Mouse (Mus musculus): ENCODE measurements around the gene Atxn2. TPM values are rescaled to one million over a fixed set of nuclear protein-coding genes. Genes with fewer than 3 reads are reported as not detected.
A peak's percentile ranks its signal among the peaks of the same experiment; 100 is the strongest.
"Not testable (repeated sequence)": the region's sequence is repeated elsewhere in the genome, so short reads cannot be mapped to it uniquely, and the experiment has no call there.

Atxn2 gene
- polyA plus RNA-seq, 1 experiment from 2014 or later, result 89.1 TPM

DNA sequence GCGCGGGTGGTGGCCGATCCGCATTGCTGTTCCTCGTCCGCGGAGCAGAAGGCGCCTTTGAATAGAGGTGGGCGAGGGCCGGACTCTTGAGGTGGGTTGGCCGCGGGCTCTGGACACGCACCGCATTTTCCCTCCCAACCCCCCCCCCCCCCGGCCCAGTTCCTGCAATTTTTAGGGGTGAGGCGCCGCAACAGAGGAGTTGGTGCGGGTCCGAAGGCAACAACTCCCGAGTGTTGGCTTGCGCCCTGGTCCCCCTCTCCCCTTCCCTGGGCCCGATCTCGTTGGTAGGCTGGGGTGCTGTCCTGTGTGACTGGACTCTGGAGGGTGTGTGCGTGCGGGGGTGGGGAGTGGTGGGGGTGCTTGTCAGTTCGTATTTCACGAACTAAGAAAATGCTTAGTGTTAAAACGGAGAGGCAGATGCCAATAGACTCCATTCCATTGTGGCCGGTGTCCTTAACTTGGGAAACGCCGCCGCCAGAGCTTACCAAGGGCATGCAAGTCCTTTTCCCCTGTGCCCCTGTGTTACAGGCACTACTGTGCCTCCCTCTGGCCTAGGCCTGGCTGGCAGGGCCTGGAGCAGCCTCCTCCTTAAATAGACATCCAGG, 1.9 kb downstream of the Atxn2 start:
- Histone ChIP-seq H3K9ac (peak overlapping the region; percentile 99), H3K27me3 (no peaks in the 10 kb centered on the region), H3K9me3 (no peaks in the 10 kb centered on the region), H3K4me3 (peak overlapping the region; percentile 99), H3K4me2 (peak overlapping the region; percentile 84), H3K27ac (replicated peaks) (peak overlapping the region; percentile 98), H3K4me1 (replicated peaks) (peaks cover 43% of the 10 kb centered on the region), H3K36me3 (peaks cover 4% of the 10 kb centered on the region; the same call in 1 of the 2 replicates)
- under 1% methylated on average over 32 of the region's 32 CpGs for WGBS
- ATAC-seq (ENCODE audit: low read depth), result peak; percentile 43; the same call in 1 of the 2 replicates

- WGBS, result 83% methylated on average over 1 of the region's 1 CpGs
- Histone ChIP-seq H3K4me2 (peak overlapping the region; percentile 84), H3K9ac (peak overlapping the region; percentile 99; the same call in 1 of the 2 replicates), H3K4me1 (replicated peaks) (peaks cover 50% of the 10 kb centered on the region), H3K9me3 (no peaks in the 10 kb centered on the region), H3K4me3 (peak overlapping the region; percentile 99; the same call in 1 of the 2 replicates), H3K27ac (replicated peaks) (no peak overlapping the region), H3K36me3 (peaks cover 4% of the 10 kb centered on the region; the same call in 1 of the 2 replicates), H3K27me3 (no peaks in the 10 kb centered on the region)
- no peak for ATAC-seq (ENCODE audit: low read depth)
Measured at GRCm38 (mm10) chr5:121714331-121714730, 3.2 kb downstream of the Atxn2 start.

DNA sequence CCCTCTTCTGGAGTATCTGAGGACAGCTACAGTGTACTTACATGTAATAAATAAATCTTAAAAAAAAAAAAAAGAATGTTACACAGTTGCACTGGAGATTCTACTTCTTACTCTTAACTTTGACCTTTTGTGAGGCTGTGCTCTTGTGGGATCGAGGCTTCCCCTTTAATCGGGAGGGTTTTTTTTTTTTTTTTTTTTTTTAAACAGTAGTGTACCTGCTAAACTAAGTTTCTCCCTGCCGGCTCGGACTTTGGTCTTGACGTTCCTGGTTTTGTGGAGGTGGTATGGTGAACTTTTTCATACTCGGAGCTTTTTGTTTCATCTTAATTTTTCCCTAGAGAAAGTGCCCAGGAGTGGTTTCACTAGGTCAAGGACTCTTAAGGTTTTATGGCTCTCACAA, 3.8 kb downstream of the Atxn2 start:
- Histone ChIP-seq H3K9me3 (no peaks in the 10 kb centered on the region), H3K4me1 (replicated peaks) (peaks cover 54% of the 10 kb centered on the region), H3K36me3 (peaks cover 4% of the 10 kb centered on the region; the same call in 1 of the 2 replicates), H3K27ac (replicated peaks) (no peak overlapping the region), H3K27me3 (no peaks in the 10 kb centered on the region), H3K4me2 (0 out of 2 replicates have a peak overlapping the region, but pooled peaks have one; percentile 4), H3K9ac (no peak overlapping the region), H3K4me3 (no peak overlapping the region)
- 79% methylated on average over 6 of the region's 6 CpGs for WGBS
- no peak for ATAC-seq (ENCODE audit: low read depth)

GRCm38 (mm10) chr5:121718462-121718861, 7.3 kb downstream of the Atxn2 start:
- no peaks in the 10 kb centered on the region for H3K9me3 ChIP-seq
- H3K4me1 ChIP-seq (replicated peaks), result peaks cover 60% of the 10 kb centered on the region
- ATAC-seq (ENCODE audit: low read depth), result no peak
- H3K4me2 ChIP-seq, result no peak overlapping the region
- H3K9ac ChIP-seq, result no peak overlapping the region
- H3K27ac ChIP-seq (replicated peaks), result no peak overlapping the region
- peaks cover 4% of the 10 kb centered on the region; the same call in 1 of the 2 replicates for H3K36me3 ChIP-seq
- no peaks in the 10 kb centered on the region for H3K27me3 ChIP-seq
- no peak overlapping the region for H3K4me3 ChIP-seq
- WGBS, result 87% methylated on average over 5 of the region's 5 CpGs

GRCm38 (mm10) chr5:121720888-121721585, 9.9 kb downstream of the Atxn2 start:
- H3K9ac ChIP-seq, result no peak overlapping the region
- H3K9me3 ChIP-seq, result no peaks in the 10 kb centered on the region
- no peak overlapping the region for H3K27ac ChIP-seq (replicated peaks)
- peaks cover 41% of the 10 kb centered on the region for H3K4me1 ChIP-seq (replicated peaks)
- ATAC-seq (ENCODE audit: low read depth), result no peak
- WGBS, result 91% methylated on average over 5 of the region's 5 CpGs
- no peak overlapping the region for H3K4me3 ChIP-seq
- H3K36me3 ChIP-seq, result peaks cover 4% of the 10 kb centered on the region; the same call in 1 of the 2 replicates
- H3K27me3 ChIP-seq, result no peaks in the 10 kb centered on the region
- no peak overlapping the region for H3K4me2 ChIP-seq

- no peak overlapping the region for H3K4me3 ChIP-seq
- no peak overlapping the region for H3K9ac ChIP-seq
- no peaks in the 10 kb centered on the region for H3K9me3 ChIP-seq
- H3K4me1 ChIP-seq (replicated peaks), result peaks cover 34% of the 10 kb centered on the region
- H3K27me3 ChIP-seq, result no peaks in the 10 kb centered on the region
- H3K36me3 ChIP-seq, result peaks cover 4% of the 10 kb centered on the region; the same call in 1 of the 2 replicates
- no peak overlapping the region for H3K27ac ChIP-seq (replicated peaks)
- WGBS, result 75% methylated on average over 3 of the region's 3 CpGs
- ATAC-seq (ENCODE audit: low read depth), result no peak
- no peak overlapping the region for H3K4me2 ChIP-seq
Measured at GRCm38 (mm10) chr5:121721841-121722240, 10.7 kb downstream of the Atxn2 start.

- H3K4me2 ChIP-seq, result no peak overlapping the region
- H3K4me1 ChIP-seq (replicated peaks), result peaks cover 23% of the 10 kb centered on the region
- no peak for ATAC-seq (ENCODE audit: low read depth)
- H3K36me3 ChIP-seq, result peaks cover 4% of the 10 kb centered on the region; the same call in 1 of the 2 replicates
- H3K27ac ChIP-seq (replicated peaks), result no peak overlapping the region
- H3K27me3 ChIP-seq, result no peaks in the 10 kb centered on the region
- H3K9me3 ChIP-seq, result no peaks in the 10 kb centered on the region
- no peak overlapping the region for H3K4me3 ChIP-seq
- no peak overlapping the region for H3K9ac ChIP-seq
- WGBS, result 92% methylated on average over 1 of the region's 1 CpGs
Measured at GRCm38 (mm10) chr5:121724678-121725077, 13.5 kb downstream of the Atxn2 start.

- H3K9ac ChIP-seq, result no peak overlapping the region
- no peaks in the 10 kb centered on the region for H3K4me1 ChIP-seq (replicated peaks)
- WGBS, result 93% methylated on average over 2 of the region's 2 CpGs
- H3K27ac ChIP-seq (replicated peaks), result no peak overlapping the region
- H3K9me3 ChIP-seq, result no peaks in the 10 kb centered on the region
- H3K27me3 ChIP-seq, result no peaks in the 10 kb centered on the region
- H3K4me3 ChIP-seq, result no peak overlapping the region
- H3K4me2 ChIP-seq, result no peak overlapping the region
- no peak for ATAC-seq (ENCODE audit: low read depth)
- peaks cover 8% of the 10 kb centered on the region; the same call in 1 of the 2 replicates for H3K36me3 ChIP-seq
Measured at GRCm38 (mm10) chr5:121730057-121730456, 18.9 kb downstream of the Atxn2 start.

GRCm38 (mm10) chr5:121736641-121737040, 25.5 kb downstream of the Atxn2 start:
- Histone ChIP-seq H3K9ac (no peak overlapping the region), H3K9me3 (no peaks in the 10 kb centered on the region), H3K27me3 (no peaks in the 10 kb centered on the region), H3K27ac (replicated peaks) (no peak overlapping the region), H3K4me3 (no peak overlapping the region), H3K36me3 (peaks cover 11% of the 10 kb centered on the region; the same call in 1 of the 2 replicates), H3K4me2 (no peak overlapping the region), H3K4me1 (replicated peaks) (no peaks in the 10 kb centered on the region)
- WGBS, result 93% methylated on average over 3 of the region's 3 CpGs
- no peak for ATAC-seq (ENCODE audit: low read depth)

DNA sequence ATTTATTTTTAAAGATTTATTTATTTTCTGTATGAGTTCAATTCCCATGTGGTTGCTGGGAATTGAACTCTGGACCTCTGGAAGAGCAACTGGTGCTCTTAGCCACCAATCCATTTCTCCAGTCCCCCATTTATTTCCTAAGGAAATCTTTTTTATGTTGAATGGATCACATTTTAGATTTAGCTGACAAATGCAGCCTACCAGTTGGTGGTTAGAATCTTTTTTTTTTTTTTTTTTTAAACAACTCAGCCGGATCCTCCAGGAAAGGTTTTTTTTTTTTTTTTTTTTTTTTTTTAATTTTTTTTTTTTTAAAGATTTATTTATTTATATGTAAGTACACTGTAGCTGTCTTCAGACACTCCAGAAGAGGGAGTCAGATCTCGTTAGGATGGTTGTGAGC, 27.0 kb downstream of the Atxn2 start:
- not testable (repeated sequence) for H3K27me3 ChIP-seq; H3K9me3 ChIP-seq; H3K9ac ChIP-seq; H3K4me2 ChIP-seq; H3K4me1 ChIP-seq (replicated peaks); H3K27ac ChIP-seq (replicated peaks); H3K4me3 ChIP-seq; ATAC-seq (ENCODE audit: low read depth)
- WGBS, result 84% methylated on average over 2 of the region's 2 CpGs
- H3K36me3 ChIP-seq, result peaks cover 11% of the 10 kb centered on the region; the same call in 1 of the 2 replicates

DNA sequence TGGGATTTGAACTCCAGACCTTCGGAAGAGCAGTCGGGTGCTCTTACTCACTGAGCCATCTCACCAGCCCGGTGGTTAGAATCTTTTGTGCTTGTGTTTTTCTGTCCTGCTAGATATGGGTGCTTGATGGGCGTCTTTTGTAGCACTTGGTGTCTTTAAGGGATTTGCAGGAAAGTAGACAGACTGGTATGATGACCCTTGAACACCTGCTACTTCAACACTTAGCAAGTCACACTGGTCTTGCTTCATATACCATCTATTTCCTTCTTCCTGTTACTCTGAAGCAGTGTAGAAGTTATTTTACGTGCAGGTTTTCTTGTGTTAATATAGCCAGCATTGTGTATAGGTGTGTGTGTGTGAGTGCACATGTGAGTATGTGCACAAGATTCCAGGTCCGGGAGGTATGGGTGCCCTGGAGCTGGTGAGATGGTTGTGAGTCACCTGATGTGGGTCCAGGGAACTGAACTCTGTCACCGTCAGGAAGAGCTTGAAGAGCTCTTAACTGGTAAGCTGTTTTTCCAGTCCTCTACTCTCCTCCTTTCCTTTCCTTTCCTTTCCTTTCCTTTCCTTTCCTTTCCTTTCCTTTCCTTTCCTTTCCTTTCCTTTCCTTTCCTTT, 27.5 kb downstream of the Atxn2 start:
- no peak overlapping the region for H3K4me2 ChIP-seq
- peaks cover 11% of the 10 kb centered on the region; the same call in 1 of the 2 replicates for H3K36me3 ChIP-seq
- no peak for ATAC-seq (ENCODE audit: low read depth)
- no peak overlapping the region for H3K27ac ChIP-seq (replicated peaks)
- no peaks in the 10 kb centered on the region for H3K27me3 ChIP-seq
- H3K9ac ChIP-seq, result no peak overlapping the region
- H3K4me3 ChIP-seq, result no peak overlapping the region
- no peaks in the 10 kb centered on the region; the same call in 1 of the 2 replicates for H3K4me1 ChIP-seq (replicated peaks)
- 97% methylated on average over 7 of the region's 7 CpGs for WGBS
- no peaks in the 10 kb centered on the region for H3K9me3 ChIP-seq

GRCm38 (mm10) chr5:121740516-121740915, 29.4 kb downstream of the Atxn2 start:
- no peak overlapping the region for H3K4me3 ChIP-seq
- 95% methylated on average over 1 of the region's 1 CpGs for WGBS
- no peaks in the 10 kb centered on the region for H3K27me3 ChIP-seq
- H3K4me2 ChIP-seq, result no peak overlapping the region
- 0 out of 2 replicates have a peak, but pooled peaks cover 5% of the 10 kb centered on the region for H3K36me3 ChIP-seq
- no peaks in the 10 kb centered on the region for H3K9me3 ChIP-seq
- no peaks in the 10 kb centered on the region; the same call in 1 of the 2 replicates for H3K4me1 ChIP-seq (replicated peaks)
- ATAC-seq (ENCODE audit: low read depth), result no peak
- no peak overlapping the region for H3K27ac ChIP-seq (replicated peaks)
- H3K9ac ChIP-seq, result no peak overlapping the region

Data from neural tube, embryonic 13.5 days (tissue).